Mouse (Mus musculus) heart, postnatal 14 days (tissue): ENCODE results near the gene Usp24. TPM values are rescaled to one million over a fixed set of nuclear protein-coding genes. Genes with fewer than 3 reads are reported as not detected.
"Not testable (repeated sequence)": the region's sequence is repeated elsewhere in the genome, so short reads cannot be mapped to it uniquely, and the experiment has no call there.

Experiments used
- DNase-seq, 2 experiments: peaks; one replicate each; pipeline ENCODE4 v3.0.0; 2021 to 2022
- intact Hi-C: fragments of 180-260 bp; cut with DNase I; formaldehyde crosslinking; loops from one replicate; pipeline ENCODE4 v1.15.1; 2025
- total RNA-seq, 2 experiments: library from RNA; stranded (reverse); gene quantifications; 2 replicates each; pipeline ENCODE4 v1.2.3; 2021

Usp24 gene
- total RNA-seq, 2 experiments from 2014 or later: 39.4 to 40.3 TPM

GRCm38 (mm10) chr4:106317179-106318055 lies 1.4 kb downstream of the Usp24 start:
- DNase-seq: no peak
- intact Hi-C loops: loop anchor here (5.0 to 10.0 kb wide), 3 partner anchors 55 to 1163 kb away; partner anchors contain the start of gene Plpp3

- no peak for DNase-seq
- intact Hi-C loops: loop anchor here (5.0 to 10.0 kb wide), 3 partner anchors 56 to 1163 kb away; partner anchors contain the start of gene Plpp3
These were observed 2.2 kb downstream of the Usp24 start for GRCm38 (mm10) chr4:106318208-106318607.

GRCm38 (mm10) chr4:106318976-106319375 lies 3.0 kb downstream of the Usp24 start:
- intact Hi-C loops: loop anchor here (5.0 to 10.0 kb wide), 3 partner anchors 57 to 1164 kb away; partner anchors contain the start of gene Plpp3
- no peak for DNase-seq

GRCm38 (mm10) chr4:106322846-106323245 lies 6.8 kb downstream of the Usp24 start:
- no peak for DNase-seq
- intact Hi-C loops: no loop called here

- no peak for DNase-seq
- intact Hi-C loops: no loop called here
These were observed 7.3 kb downstream of the Usp24 start for GRCm38 (mm10) chr4:106323318-106323717.

- intact Hi-C loops: no loop called here
- no peak for DNase-seq
These were observed 11.4 kb downstream of the Usp24 start for GRCm38 (mm10) chr4:106327436-106327835.

- no peak for DNase-seq
- intact Hi-C loops: no loop called here
These were observed 12.7 kb downstream of the Usp24 start for GRCm38 (mm10) chr4:106328704-106329103.

- DNase-seq, intact Hi-C loops: not testable (repeated sequence)
These were observed 13.2 kb downstream of the Usp24 start for GRCm38 (mm10) chr4:106329171-106329570.

GRCm38 (mm10) chr4:106330371-106330819 lies 14.4 kb downstream of the Usp24 start:
- intact Hi-C loops: loop anchor here (5.0 kb wide), 1 partner anchor 42 kb away; no protein-coding TSS in a partner anchor
- DNase-seq: no peak

- DNase-seq: no peak
- intact Hi-C loops: loop anchor here (5.0 kb wide), 1 partner anchor 39 kb away; no protein-coding TSS in a partner anchor
These were observed 17.1 kb downstream of the Usp24 start for GRCm38 (mm10) chr4:106333071-106333470.

GRCm38 (mm10) chr4:106333584-106333983 lies 17.6 kb downstream of the Usp24 start:
- intact Hi-C loops: loop anchor here (5.0 kb wide), 1 partner anchor 39 kb away; no protein-coding TSS in a partner anchor
- DNase-seq: no peak

GRCm38 (mm10) chr4:106335858-106336257 lies 19.8 kb downstream of the Usp24 start:
- no peak for DNase-seq
- intact Hi-C loops: no loop called here

GRCm38 (mm10) chr4:106347664-106348063 lies 31.7 kb downstream of the Usp24 start:
- DNase-seq: no peak
- intact Hi-C loops: no loop called here

- DNase-seq, intact Hi-C loops: not testable (repeated sequence)
These were observed 39.0 kb downstream of the Usp24 start for GRCm38 (mm10) chr4:106355025-106355424.

GRCm38 (mm10) chr4:106370013-106370412 lies 54.0 kb downstream of the Usp24 start:
- intact Hi-C loops: loop anchor here (5.0 kb wide), 1 partner anchor 38 kb away; no protein-coding TSS in a partner anchor
- DNase-seq: no peak

- intact Hi-C loops: loop anchor here (1.0 to 5.0 kb wide), 2 partner anchors 148 to 1224 kb away; no protein-coding TSS in a partner anchor
- peak; percentile 86 to 90 for DNase-seq
These were observed 59.8 kb downstream of the Usp24 start for GRCm38 (mm10) chr4:106375857-106376256.

GRCm38 (mm10) chr4:106378839-106379572 lies 63.0 kb downstream of the Usp24 start:
- no peak for DNase-seq
- intact Hi-C loops: loop anchor here (5.0 kb wide), 1 partner anchor 1227 kb away; no protein-coding TSS in a partner anchor

- intact Hi-C loops: no loop called here
- DNase-seq: no peak
These were observed 65.1 kb downstream of the Usp24 start for GRCm38 (mm10) chr4:106381131-106381530.

- intact Hi-C loops: no loop called here
- DNase-seq: no peak
These were observed 73.9 kb downstream of the Usp24 start for GRCm38 (mm10) chr4:106389908-106390307.

- no peak for DNase-seq
- intact Hi-C loops: no loop called here
These were observed 93.6 kb downstream of the Usp24 start for GRCm38 (mm10) chr4:106409621-106410020.

- intact Hi-C loops: no loop called here
- DNase-seq: no peak
These were observed 103.2 kb downstream of the Usp24 start for GRCm38 (mm10) chr4:106419256-106419655.
